Mouse (Mus musculus) kidney, adult 2 months (tissue): ENCODE results near the gene Fhdc1.

Experiments
- CTCF ChIP-seq: fragments of 200-500 bp; conservative IDR thresholded peaks from 2 replicates; pipeline ENCODE4 v1.5.1; 2011; ENCODE audit warnings: low read depth, mild to moderate bottlenecking, control low read depth, low read length, moderate library complexity, mixed read lengths; ENCODE audit not compliant: insufficient read depth, insufficient read length
- POLR2A ChIP-seq: fragments of 200-500 bp; IDR thresholded peaks from one replicate; pipeline ENCODE4 v1.6.1; 2011; ENCODE audit warnings: low read depth, low read length, control low read depth

GRCm38 (mm10) chr3:84450651-84451050, 29.6 kb downstream of the Fhdc1 start:
- TF ChIP-seq CTCF = no peak
- TF ChIP-seq POLR2A = no peak
